Mouse (Mus musculus): ENCODE measurements around the gene Rasgrf2.

Gene Rasgrf2

GRCm38 (mm10) chr13:91955175-91955574, 176.3 kb downstream of the Rasgrf2 start:
- DNase-seq (ENCODE audit: low read depth, low spot score) = no peak

DNA sequence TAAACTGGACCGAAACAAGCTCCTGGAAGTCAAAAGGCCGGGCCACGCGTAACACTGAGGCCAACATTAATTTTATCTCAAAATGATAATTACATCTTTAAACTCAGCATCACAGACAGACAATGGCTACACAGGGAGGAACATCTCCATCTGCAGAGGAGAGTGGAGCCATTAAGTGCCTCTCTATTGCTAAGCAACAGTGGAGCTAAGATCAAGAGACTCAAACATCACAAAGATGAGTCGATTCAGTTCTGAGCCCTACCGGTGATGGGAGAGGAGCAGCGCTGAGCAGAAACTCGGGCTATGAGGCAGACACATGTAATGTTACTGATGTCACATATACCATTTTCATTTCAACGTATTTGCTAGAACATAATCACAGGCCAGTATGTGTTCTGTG, 191.3 kb downstream of the Rasgrf2 start:
- no peak for DNase-seq (ENCODE audit: low read depth, low spot score)

- no peak for DNase-seq (ENCODE audit: low read depth, low spot score)
These were observed 192.6 kb downstream of the Rasgrf2 start for GRCm38 (mm10) chr13:91938826-91939225.

DNA sequence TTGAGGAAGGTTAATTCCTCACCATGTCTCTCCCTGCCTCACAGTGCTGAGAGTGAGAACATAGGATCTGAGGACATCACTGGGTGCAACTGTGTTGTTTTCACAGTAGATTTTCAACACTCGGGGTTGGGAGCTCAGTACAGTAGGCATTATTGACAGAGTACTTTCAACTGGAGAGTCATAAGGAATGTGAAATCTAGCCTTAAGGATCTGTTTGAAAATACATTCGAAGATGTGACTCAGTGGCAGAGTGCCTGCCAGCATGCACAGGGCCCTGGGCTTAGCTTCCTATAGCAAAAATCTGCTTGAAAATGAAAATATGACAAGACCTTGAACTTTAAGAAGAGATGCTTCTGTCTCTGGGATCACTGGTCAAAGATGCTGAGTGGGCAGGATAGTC, 194.2 kb downstream of the Rasgrf2 start:
- no peak for DNase-seq (ENCODE audit: low read depth, low spot score)

- no peak for DNase-seq (ENCODE audit: low read depth, low spot score)
These were observed 199.3 kb downstream of the Rasgrf2 start for GRCm38 (mm10) chr13:91932122-91932521.

GRCm38 (mm10) chr13:91929943-91930726, 201.3 kb downstream of the Rasgrf2 start:
- no peak for DNase-seq (ENCODE audit: low read depth, low spot score)

DNA sequence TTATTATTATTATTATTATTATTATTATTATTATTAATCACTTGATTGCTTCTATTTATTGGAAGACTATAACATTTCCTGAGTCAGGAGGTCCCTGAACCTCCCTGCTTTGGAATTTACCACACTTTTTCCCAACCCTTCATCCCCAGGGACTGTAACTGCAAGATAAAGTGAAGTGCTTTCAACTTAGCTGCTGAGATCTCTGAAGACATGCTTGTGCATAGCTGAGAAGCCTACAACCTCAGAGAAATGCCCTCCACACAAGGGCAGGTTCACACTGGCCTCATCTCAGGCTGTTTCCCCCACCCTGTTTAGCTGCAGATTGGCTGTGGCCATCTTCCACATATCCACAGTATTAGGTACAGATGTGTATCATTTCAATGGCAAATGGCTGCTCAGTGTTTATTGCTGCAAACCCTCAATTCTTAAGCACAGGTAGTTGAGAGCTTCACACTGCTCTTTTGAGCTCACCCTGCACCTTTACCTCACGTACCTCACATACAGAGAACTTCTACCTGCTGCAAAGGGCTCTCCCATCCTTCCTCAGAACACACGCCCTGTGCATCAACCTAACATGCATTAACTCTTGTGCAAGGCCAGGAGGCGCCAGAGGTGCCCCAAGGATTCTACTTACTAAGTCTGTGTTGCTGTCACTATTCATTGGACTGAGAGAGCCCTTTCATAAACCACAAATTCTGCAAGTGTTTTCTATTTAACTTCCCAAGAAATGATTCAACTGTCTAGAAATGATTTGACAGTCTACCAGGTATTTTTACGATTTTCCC, 202.7 kb downstream of the Rasgrf2 start:
- no peak for DNase-seq (ENCODE audit: low read depth, low spot score)

DNA sequence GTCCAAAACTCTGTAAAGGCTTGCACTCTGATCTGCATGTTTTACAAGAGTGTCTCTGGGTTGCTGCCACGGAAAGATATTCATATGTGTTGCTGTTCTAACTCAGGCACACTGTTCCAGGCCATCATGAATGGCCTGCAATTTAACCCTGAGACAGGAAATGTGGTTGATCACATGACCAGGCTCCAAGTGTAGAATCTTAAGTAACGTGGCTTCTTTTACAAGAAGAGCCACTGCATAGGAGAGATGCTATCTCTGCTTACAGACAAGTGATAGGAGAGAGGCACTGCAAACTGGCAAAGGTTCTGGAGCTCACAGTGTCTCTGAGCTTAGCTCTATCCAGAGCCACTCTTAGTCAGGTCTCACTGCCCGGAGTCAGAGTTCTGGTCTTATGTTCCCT, 210.4 kb downstream of the Rasgrf2 start:
- DNase-seq (ENCODE audit: low read depth, low spot score) = no peak

DNA sequence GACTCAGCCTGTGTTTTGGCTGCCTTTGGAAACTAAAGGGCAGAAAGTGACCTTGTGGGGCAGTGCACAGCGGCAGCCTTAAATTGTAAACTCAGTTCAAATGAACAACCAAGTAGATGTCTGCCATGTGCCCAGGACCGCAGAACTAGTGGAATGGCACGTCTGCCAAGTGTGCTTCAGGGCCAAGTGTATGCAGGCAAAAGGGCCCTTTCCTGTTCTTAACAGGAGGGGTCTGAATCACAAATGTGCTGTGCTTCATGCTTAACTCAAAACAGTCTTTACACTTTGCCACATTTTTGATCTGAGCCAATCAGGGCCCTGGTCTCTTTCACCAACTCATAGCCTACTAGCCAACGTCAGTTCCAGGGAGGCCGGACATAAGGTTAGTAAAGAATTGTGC, 212.7 kb downstream of the Rasgrf2 start:
- no peak for DNase-seq (ENCODE audit: low read depth, low spot score)

GRCm38 (mm10) chr13:91917835-91918234, 213.6 kb downstream of the Rasgrf2 start:
- DNase-seq (ENCODE audit: low read depth, low spot score) = no peak

- no peak for DNase-seq (ENCODE audit: low read depth, low spot score)
These were observed 215.1 kb downstream of the Rasgrf2 start for GRCm38 (mm10) chr13:91916308-91916707.

DNA sequence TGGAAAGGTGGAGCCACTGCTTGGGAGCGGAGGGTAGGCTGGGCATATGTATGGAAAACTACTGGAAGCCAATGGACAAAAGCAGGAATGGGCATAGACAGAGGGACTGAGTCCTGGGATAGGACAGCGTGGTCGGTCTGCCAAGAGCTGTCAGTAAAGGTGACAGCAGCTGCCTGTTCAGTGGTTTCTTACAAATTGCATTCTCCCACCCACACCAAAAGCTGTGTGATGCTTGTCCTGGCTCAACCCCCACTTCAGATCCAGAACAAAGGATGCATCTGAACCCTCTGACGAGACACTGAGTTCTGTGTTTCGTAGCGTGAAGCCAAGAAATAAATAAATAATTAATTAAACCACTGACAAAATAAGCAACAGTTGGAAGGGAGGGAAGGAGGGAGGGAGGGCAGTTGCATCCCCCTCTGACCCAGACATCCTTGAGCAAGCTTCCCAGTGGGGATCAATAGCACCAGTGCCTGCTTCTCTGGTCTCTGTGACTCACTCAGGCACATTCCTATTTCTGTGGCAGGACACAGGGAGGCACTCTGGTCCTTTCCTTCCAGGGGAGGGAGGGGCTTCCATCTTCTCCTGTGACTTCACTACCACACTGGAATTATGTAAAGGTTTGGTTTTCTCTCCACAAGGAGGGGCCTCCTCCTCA, 215.7 kb downstream of the Rasgrf2 start:
- no peak for DNase-seq (ENCODE audit: low read depth, low spot score)

- peak; percentile 15 for DNase-seq (ENCODE audit: low read depth, low spot score)
These were observed 216.3 kb downstream of the Rasgrf2 start for GRCm38 (mm10) chr13:91915192-91915581.

DNA sequence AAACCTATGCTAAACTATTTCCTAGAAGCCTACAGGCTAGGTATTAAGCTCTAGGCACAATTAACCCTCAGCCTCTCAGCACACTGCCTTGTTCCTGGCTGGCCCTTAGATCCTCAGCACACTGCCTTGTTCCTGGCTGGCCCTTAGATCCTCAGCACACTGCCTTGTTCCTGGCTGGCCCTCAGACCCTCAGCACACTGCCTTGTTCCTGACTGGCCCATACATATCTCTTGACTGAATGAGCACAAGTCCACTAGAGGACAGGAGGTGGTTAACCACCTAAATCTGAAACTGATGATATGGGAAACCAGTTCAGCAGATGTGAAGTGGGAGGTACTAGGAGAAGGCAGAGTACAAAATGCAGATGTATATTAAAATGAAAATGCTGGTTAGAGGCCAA, 219.8 kb downstream of the Rasgrf2 start:
- no peak for DNase-seq (ENCODE audit: low read depth, low spot score)

- DNase-seq (ENCODE audit: low read depth, low spot score) = no peak
These were observed 220.2 kb downstream of the Rasgrf2 start for GRCm38 (mm10) chr13:91911211-91911610.

- DNase-seq (ENCODE audit: low read depth, low spot score) = peak; percentile 78
These were observed 223.1 kb downstream of the Rasgrf2 start for GRCm38 (mm10) chr13:91908202-91908980.

GRCm38 (mm10) chr13:91906338-91906737, 225.1 kb downstream of the Rasgrf2 start:
- DNase-seq (ENCODE audit: low read depth, low spot score) = no peak

- no peak for DNase-seq (ENCODE audit: low read depth, low spot score)
These were observed 235.0 kb downstream of the Rasgrf2 start for GRCm38 (mm10) chr13:91896476-91896875.

DNA sequence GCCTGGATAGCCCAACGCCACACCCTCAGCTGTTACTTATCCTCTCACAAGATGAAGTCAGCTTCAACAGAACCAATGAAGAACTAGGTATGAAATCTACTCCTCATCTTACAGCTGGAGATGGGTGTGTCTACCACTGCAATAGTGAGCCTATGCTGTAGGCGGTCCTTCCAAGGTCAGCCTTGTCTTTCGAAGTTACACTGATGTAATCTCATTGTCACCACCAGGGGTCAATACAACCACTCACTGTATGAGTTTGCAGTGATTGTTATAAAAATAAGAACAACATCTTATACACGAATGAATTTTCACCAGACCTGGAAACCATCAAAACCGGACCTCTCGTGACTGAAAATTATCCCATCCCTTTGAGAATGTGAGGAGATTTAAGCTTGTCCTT, 238.3 kb downstream of the Rasgrf2 start:
- DNase-seq (ENCODE audit: low read depth, low spot score) = peak; percentile 54

- DNase-seq (ENCODE audit: low read depth, low spot score) = no peak
These were observed 241.3 kb downstream of the Rasgrf2 start for GRCm38 (mm10) chr13:91890031-91890619.

- no peak for DNase-seq (ENCODE audit: low read depth, low spot score)
These were observed 246.6 kb downstream of the Rasgrf2 start for GRCm38 (mm10) chr13:91884714-91885386.
